Mouse (Mus musculus): ENCODE results near the gene Tnfrsf4.

GRCm38 (mm10) chr4:156059713-156060112 lies 46.1 kb downstream of the Tnfrsf4 start:
- TF ChIP-seq GATA1 (IDR thresholded peaks at IDR 0.05; ENCODE audit: borderline replicate concordance, low read length) (no peak), FLI1 (IDR thresholded peaks at IDR 0.05; ENCODE audit: low read length) (no peak)

All from megakaryocyte, embryonic 14.5 days (primary cell).